Mouse (Mus musculus): ENCODE results near the gene Phactr1. TPM values are rescaled to one million over a fixed set of nuclear protein-coding genes. Genes with fewer than 3 reads are reported as not detected.

The Phactr1 gene
- total RNA-seq, 2 experiments from 2014 or later = 11.2 to 12.2 TPM

- DNase-seq = no peak
These were observed 300.2 kb downstream of the Phactr1 start for GRCm38 (mm10) chr13:42980581-42980980.

- no peak for DNase-seq
These were observed 302.2 kb downstream of the Phactr1 start for GRCm38 (mm10) chr13:42982646-42983045.

GRCm38 (mm10) chr13:42985806-42986205 lies 305.4 kb downstream of the Phactr1 start:
- no peak for DNase-seq

GRCm38 (mm10) chr13:42987931-42988579 lies 307.6 kb downstream of the Phactr1 start:
- DNase-seq = peak; percentile 43

GRCm38 (mm10) chr13:42989481-42989880 lies 309.1 kb downstream of the Phactr1 start:
- DNase-seq = no peak

GRCm38 (mm10) chr13:42990051-42990450 lies 309.6 kb downstream of the Phactr1 start:
- no peak for DNase-seq

- DNase-seq = no peak
These were observed 310.2 kb downstream of the Phactr1 start for GRCm38 (mm10) chr13:42990493-42991111.

- no peak for DNase-seq
These were observed 310.7 kb downstream of the Phactr1 start for GRCm38 (mm10) chr13:42991164-42991563.

GRCm38 (mm10) chr13:42992306-42992705 lies 311.9 kb downstream of the Phactr1 start:
- no peak for DNase-seq

GRCm38 (mm10) chr13:42994276-42994675 lies 313.9 kb downstream of the Phactr1 start:
- no peak for DNase-seq

- DNase-seq = no peak
These were observed 315.8 kb downstream of the Phactr1 start for GRCm38 (mm10) chr13:42996188-42996587.

- DNase-seq = no peak
These were observed 318.9 kb downstream of the Phactr1 start for GRCm38 (mm10) chr13:42999287-42999686.

- no peak for DNase-seq
These were observed 324.7 kb downstream of the Phactr1 start for GRCm38 (mm10) chr13:43005131-43005579.

GRCm38 (mm10) chr13:43008466-43008865 lies 328.0 kb downstream of the Phactr1 start:
- no peak for DNase-seq

- DNase-seq = no peak
These were observed 329.2 kb downstream of the Phactr1 start for GRCm38 (mm10) chr13:43009596-43009995.

GRCm38 (mm10) chr13:43011516-43011915 lies 331.1 kb downstream of the Phactr1 start:
- DNase-seq = peak; percentile 13

GRCm38 (mm10) chr13:43013984-43014383 lies 333.6 kb downstream of the Phactr1 start:
- no peak for DNase-seq

- DNase-seq = no peak
These were observed 335.3 kb downstream of the Phactr1 start for GRCm38 (mm10) chr13:43015768-43016167.

GRCm38 (mm10) chr13:43018863-43019262 lies 338.4 kb downstream of the Phactr1 start:
- no peak for DNase-seq

GRCm38 (mm10) chr13:43021031-43021430 lies 340.6 kb downstream of the Phactr1 start:
- no peak for DNase-seq

- DNase-seq = no peak
These were observed 342.6 kb downstream of the Phactr1 start for GRCm38 (mm10) chr13:43023005-43023404.

- DNase-seq = no peak
These were observed 347.1 kb downstream of the Phactr1 start for GRCm38 (mm10) chr13:43027568-43027967.

- no peak for DNase-seq
These were observed 349.8 kb downstream of the Phactr1 start for GRCm38 (mm10) chr13:43030222-43030621.

GRCm38 (mm10) chr13:43032451-43032850 lies 352.0 kb downstream of the Phactr1 start:
- DNase-seq = no peak
